Mouse (Mus musculus): ENCODE data around the gene 1700023F06Rik.

The 1700023F06Rik gene

GRCm38 (mm10) chr11:103208458-103208857, at the start of gene 1700023F06Rik:
1700023F06Rik (minus strand) TSS chr11:103208558.
- DNase-seq (ENCODE audit: low read depth, low spot score): no peak

DNA sequence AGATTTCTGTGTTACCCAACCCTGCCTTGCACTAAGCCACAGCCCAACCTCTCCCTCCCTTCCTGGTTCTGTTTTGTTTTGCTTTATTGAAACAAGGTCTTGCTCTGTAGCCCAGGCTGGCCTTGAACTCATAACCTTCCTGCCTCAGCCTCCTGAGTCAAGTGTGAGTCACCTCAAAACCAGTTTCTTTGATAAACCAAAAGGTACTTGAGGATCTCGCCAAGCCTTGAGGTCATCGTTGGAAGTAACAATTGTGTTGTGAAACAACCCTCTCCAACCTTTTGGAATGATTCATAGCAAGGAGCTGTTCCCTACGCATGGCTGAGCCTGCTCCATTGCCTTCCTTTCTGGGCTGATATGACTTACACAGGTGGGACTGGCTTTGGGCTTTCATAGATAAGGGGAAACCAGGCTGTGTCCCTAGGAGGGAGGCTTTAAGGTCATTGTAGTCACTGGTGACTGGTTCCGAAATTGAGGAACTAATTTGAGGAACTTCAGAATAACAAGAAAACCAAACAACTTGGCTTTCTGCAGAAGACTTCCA, 49.7 kb upstream of the 1700023F06Rik start:
- DNase-seq (ENCODE audit: low read depth, low spot score): peak; percentile 20

DNA sequence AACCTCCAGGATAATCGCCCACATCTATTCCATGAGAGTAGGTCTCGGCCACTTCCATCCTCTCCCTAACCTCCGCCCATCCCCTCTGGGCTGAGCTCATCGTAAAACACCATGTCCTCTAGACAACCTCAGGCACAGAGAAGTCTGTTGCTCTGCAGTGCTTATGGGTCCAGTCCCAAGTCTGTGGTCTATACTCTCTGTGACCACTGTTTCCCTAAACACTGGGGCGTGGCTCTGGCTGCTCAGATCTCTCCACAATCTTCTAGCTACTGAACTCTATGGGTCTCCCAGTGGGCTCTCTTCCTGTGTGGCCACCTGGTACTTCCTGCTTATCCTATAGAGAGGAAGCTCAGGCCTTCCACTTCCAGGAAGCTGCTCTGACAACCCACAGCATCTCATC, 45.2 kb upstream of the 1700023F06Rik start:
- DNase-seq (ENCODE audit: low read depth, low spot score): no peak

DNA sequence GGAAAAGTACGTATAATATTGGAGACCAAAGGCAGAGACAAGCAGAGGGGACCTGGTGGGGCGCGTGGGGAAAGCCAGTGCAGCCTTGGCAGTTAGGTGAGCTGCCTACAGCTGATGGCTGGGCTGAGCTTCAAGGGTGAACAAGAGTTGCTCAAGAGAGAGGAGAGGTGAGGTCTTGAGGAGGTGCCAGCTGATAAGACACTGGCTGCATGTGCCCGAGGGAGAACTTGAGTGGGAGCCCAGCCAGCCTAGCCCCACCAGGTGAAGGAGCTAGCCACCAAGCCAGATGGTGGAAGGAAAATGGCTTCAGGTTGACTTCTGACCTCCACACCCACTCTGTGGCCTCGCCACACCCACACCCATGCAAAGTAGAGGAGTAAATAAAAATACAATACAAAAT, 44.0 kb upstream of the 1700023F06Rik start:
- no peak for DNase-seq (ENCODE audit: low read depth, low spot score)

DNA sequence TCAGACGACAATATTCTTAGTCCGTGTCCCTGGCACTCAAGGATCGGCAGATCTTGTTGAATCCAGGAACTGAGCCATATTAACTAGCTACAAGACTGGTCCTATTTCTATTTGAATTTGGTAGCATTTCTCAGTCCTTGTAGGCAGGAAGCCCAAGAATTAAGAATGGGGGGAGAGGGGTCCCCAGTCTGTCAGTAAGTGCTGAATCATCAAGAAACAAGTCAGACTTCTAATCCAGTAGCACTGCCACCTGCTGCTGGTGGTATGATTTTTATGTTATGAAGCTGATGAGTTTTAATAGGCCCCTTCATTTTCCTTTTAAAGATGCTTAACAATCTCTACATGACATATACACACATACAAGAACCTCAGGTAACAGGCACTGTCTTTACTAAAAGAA, 42.0 kb upstream of the 1700023F06Rik start:
- DNase-seq (ENCODE audit: low read depth, low spot score): no peak

DNA sequence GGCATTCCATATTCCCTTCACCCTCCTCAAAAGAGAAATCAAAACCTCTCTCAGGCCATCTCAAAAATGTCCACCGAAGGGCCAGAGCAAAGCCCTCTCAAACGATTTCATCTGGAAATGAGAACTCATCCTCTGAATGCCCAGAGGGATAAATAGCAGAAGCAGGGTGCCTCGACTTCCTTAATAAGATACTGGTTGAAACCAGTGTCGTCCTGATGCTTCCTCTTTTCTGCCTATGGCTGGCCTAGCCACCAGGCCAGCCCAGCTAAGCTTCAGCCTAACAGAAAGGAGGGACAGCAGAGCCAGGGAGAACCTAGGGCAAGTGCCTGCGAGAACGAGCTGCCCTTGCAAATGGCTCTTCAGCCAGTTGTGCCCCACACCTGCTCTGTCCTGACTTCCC, 41.2 kb upstream of the 1700023F06Rik start:
- no peak for DNase-seq (ENCODE audit: low read depth, low spot score)

- no peak for DNase-seq (ENCODE audit: low read depth, low spot score)
Measured at GRCm38 (mm10) chr11:103248837-103249236, 40.5 kb upstream of the 1700023F06Rik start.

- no peak for DNase-seq (ENCODE audit: low read depth, low spot score)
Measured at GRCm38 (mm10) chr11:103247504-103248177, 39.3 kb upstream of the 1700023F06Rik start.

DNA sequence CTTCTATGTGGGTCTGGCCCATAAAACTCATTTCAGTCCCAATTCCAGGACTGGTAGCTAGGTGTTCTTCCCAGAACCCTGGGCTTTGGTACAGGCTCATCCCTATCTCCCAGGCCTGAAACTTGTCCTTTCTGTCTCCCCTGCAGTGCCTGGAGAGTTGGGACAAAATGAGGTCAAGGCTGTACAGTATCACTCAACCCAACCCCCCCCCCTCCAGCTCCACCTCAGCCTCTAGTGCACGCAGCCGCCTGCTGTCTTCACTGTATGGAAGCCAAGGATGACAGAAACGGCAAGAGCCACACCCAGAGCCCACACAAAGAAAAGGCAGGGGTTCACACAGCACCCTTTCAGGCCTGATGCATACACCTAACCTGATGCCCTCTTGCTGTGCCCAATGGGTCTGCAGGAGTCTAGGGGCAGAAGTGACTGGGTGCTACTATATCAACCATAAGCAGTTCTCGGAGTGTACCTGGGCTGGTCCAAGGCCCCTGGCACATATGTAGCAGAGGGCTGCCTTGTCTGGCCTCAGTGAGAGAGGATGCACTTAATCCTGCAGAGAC, 38.5 kb upstream of the 1700023F06Rik start:
- no peak for DNase-seq (ENCODE audit: low read depth, low spot score)

DNA sequence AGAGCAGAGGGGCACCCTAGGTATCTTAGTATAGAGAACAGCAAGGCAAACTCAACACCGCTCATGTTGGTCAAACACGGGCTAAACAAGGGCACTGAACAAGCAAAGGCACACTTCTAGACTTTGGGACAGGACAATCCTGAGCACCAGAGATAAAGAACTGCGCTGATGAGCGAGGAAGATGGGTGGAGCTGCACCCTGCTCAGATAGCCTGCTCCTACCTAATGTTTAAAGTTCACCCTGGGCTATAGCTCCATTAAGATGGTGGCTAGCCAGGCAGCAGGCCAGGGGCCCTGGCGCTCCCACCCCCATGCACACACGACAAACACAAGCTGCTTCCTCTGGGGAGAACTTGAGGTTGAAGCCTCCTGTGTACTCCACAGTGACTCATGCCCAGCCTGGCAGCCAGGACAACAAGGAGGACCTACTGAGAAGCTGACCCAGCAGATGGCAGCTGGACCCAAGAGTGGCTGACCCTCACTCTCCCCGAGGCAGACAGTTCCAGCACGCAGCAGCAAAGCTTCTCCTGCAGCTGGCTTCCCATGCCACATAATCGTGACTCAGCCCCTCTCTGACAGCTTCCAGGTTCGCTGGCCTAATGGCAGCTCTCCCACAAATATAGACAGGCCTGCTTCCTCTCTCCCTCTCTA, 37.8 kb upstream of the 1700023F06Rik start:
- DNase-seq (ENCODE audit: low read depth, low spot score): no peak

- no peak for DNase-seq (ENCODE audit: low read depth, low spot score)
Measured at GRCm38 (mm10) chr11:103244856-103245255, 36.5 kb upstream of the 1700023F06Rik start.

GRCm38 (mm10) chr11:103240740-103241139, 32.4 kb upstream of the 1700023F06Rik start:
- DNase-seq (ENCODE audit: low read depth, low spot score): no peak

DNA sequence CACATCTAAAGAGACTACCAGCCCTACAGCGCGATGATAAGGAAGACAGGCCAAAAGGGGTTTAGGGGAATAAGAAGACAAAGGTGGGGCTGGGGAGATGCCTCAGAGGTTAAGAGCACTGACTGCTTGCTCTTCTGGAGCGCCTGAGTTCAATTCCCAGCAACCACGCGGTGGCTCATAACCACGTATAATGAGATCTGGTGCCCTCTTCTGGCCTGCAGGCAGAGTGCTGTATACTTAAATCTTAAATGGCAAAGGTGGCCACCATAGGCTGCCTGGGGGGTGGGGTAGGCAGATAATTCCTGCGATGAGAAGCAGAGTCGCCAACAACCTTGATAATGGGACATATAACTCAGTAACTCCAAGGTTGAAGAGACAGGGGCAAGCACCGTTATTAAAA, 29.4 kb upstream of the 1700023F06Rik start:
- DNase-seq (ENCODE audit: low read depth, low spot score): peak; percentile 79

- no peak for DNase-seq (ENCODE audit: low read depth, low spot score)
Measured at GRCm38 (mm10) chr11:103236903-103237302, 28.5 kb upstream of the 1700023F06Rik start.

GRCm38 (mm10) chr11:103236431-103236830, 28.1 kb upstream of the 1700023F06Rik start:
- no peak for DNase-seq (ENCODE audit: low read depth, low spot score)

DNA sequence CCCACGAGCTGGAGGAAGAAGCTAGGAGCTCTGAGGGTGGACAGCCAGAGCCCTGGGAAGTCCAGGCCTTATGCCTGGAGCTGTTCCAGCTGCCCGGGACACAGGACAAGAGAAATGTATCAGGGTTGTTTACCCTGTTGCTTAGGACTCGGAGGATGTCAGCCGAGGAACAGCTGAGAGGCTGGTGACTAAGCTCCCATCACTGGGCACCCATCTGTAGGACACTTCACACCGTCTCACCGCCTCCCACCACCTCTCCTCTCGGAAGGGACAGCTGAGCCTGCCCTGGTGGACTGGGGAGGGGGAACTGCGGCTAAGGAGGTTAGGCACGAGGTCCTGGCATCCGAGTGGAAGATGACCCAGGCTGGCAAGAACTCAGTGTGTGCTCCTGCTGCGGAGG, 27.3 kb upstream of the 1700023F06Rik start:
- DNase-seq (ENCODE audit: low read depth, low spot score): no peak

DNA sequence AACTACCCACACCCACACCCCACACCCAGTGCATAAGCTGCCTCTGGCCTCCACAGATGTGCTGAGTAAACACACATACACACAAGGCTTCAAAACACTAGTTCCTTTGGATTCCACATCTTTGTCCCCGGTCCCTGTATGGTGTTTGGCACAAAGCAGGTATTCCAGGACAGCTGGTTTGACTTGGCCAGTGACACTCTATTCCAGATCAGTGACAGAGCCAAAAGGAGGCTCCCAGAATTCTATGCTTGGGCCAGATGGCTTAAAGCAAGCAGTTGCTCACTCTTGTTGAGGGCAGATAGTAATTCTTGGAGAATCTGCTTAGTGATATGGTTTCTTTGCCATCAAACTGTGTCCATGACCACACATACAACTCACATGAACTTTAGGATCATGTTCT, 26.1 kb upstream of the 1700023F06Rik start:
- DNase-seq (ENCODE audit: low read depth, low spot score): no peak

- DNase-seq (ENCODE audit: low read depth, low spot score): peak; percentile 65
Measured at GRCm38 (mm10) chr11:103232966-103233365, 24.6 kb upstream of the 1700023F06Rik start.

DNA sequence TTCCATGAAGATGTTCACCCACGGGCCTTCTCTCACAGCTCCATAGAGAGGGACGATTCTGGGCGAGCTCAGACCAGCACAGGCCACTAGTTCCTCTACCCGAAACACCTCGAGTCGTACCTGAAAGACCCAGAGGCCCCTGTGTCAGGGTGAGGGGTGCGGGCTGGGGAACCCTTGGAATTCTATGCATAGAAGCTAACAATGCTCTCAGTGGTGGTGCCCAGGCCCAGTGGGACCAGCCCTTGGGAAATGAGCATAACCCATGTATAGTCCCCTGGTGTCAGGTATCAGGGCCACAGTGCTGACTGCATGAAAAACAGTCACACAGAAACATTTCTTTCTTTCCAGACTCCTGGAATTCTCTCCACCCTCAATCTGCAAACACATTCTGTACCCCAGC, 23.0 kb upstream of the 1700023F06Rik start:
- no peak for DNase-seq (ENCODE audit: low read depth, low spot score)

DNA sequence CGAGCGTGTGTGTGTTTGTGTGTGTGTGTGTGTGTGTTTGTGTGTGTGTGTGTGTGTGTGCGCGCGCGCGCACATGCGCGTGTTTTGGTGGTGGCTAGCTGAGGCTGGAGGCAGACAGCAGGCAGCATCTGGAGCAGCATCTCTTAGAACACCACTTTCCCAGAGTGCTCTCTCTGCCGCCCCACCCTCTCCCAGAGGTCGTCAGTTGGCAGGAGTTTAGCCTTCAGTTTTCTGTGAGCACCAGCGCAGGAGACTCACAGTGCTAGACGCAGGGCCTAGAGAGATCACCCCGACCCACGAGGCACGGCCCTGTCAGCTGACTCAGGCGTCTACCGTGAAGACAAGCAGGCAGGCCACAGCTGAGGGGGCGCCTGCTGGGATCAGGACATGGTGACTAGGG, 22.3 kb upstream of the 1700023F06Rik start:
- DNase-seq (ENCODE audit: low read depth, low spot score): peak; percentile 34

- peak; percentile 54 for DNase-seq (ENCODE audit: low read depth, low spot score)
Measured at GRCm38 (mm10) chr11:103229608-103230007, 21.2 kb upstream of the 1700023F06Rik start.

GRCm38 (mm10) chr11:103223951-103224456, 15.6 kb upstream of the 1700023F06Rik start:
- DNase-seq (ENCODE audit: low read depth, low spot score): no peak

DNA sequence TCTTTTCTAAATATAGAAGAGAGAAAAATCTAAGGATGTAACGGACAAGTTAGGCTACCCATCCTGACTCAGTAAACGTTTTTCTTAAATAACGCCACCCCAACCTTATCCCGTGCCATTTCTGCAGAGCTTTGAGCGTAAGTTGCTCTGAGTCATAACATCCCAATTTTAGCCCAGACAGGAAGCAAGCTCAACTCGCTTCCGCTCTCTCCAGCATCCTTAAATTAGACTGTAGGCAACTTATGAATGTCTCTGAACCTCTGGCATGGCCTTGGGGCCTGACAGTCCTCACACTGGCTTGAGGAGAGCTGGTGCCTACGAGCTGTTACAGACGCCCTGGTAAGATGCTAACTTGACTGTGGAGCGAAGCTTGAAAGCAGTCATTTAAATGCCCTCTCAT, 15.1 kb upstream of the 1700023F06Rik start:
- no peak for DNase-seq (ENCODE audit: low read depth, low spot score)
